Mouse (Mus musculus) thymus, postnatal 25 days (tissue): ENCODE results near the gene Gm29644.
"Not testable (repeated sequence)": the region's sequence is repeated elsewhere in the genome, so short reads cannot be mapped to it uniquely, and the experiment has no call there.

Source experiments
- DNase-seq: peaks from one replicate; pipeline ENCODE4 v3.0.0; 2022

The Gm29644 gene

GRCm38 (mm10) chrY:70303187-70303586, at the start of gene Gm29644, which contains the start of gene Gm29423:
Gm29644 (minus strand) TSS chrY:70303343.
Gm29423 (minus strand) TSS chrY:70303287.
- DNase-seq, result not testable (repeated sequence)

DNA sequence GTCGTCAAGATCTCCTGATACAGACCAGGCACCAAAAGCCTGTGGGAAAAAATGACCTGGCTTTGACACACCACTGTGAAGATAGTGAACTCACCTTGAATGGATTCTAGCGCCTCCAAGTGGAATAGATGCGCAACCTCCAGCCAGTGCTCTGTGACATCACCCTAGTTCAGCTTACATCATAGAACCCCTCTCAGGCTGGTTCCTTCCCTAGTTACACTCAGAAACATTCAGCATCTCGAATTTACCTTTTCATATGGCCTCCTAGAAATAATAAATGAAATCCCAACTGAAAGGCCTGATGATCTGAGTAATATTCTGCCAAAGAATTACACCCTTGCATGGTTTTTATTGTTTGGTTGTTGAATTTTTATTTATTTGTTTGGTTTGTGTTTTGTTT, 29.6 kb downstream of the Gm29644 start, which contains the start of gene Gm21118:
TSS of gene Gm21118 (minus strand) at position 101 of the 400 bp plus-strand sequence.
- not testable (repeated sequence) for DNase-seq
